ENCODE assay signal across 10 mouse cellular contexts in the genomic region with DNA sequence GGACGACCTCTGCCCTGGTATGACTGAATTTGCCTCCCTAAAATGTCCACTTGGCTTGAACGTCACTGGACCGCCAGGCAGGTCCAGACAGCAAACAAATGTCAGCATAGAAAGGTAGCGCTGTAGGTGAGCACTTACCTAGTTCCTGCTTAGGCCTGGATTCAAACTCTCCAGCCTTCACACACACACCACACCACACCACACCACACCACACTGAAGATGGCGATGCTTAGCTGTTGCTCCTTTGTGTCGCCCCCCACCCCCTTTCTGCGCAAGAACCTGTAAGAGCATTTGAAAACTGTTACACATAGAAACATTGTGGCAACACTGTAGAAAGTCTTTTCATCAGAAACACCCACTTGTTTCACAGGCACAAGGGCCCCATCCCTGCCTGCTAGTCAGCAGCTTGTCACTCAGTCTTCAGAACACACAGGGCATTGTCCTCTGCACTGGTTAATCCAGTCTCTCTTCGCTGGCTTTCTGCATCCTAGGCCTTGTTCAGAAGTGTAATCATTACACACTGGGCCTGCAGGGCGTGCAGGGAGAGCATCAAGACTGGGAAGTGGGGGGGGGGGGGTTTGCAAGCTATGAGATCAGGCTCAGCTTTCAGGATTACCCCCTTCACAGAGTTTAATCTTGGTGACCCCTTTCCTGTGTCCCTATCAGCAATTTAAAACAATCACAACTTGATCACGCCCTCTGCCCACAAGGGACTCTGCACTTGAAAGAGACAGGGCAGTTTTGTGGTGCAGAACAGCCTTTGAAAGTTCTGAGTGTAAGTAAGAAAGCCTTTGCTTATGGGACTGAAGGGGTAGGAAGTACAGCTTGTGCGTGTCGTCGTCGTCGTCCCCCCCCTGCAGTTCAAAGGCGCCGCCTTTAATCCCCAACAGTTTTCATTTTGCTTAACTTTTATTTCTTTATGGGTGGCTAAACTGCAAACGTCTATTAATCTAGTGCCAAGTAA.
DNase-seq lines count a peak whose midpoint lies in the region; ATAC-seq and TF ChIP-seq lines count a peak whose summit lies in the region.
"Had no signal": no experiment of that assay in that cellular context is flagged by ENCODE, and none has a peak within 500 bp of the region (broad histone marks: within the 10 kb centered on the region; RNA-seq: fewer than 3 reads in every experiment).

No protein-coding gene starts in this region.

- H3K4me1 ChIP-seq in forebrain, embryonic 14.5 days (ENCODE audit: control insufficient read depth, insufficient read depth, low read length), result no peaks in the 10 kb centered on the region
- H3K4me1 ChIP-seq in small intestine, adult 2 months (ENCODE audit: control insufficient read depth, insufficient read depth, insufficient read length, low read length), result no peaks in the 10 kb centered on the region
- H3K4me1 ChIP-seq in liver, embryonic 12.5 days, result 0 out of 2 replicates have a peak, but pooled peaks cover 4% of the 10 kb centered on the region

- ATAC-seq in forebrain, embryonic 14.5 days, result peak; percentile 74
- ATAC-seq in liver, embryonic 12.5 days, result no peak

- WGBS in forebrain, embryonic 14.5 days, result 19% methylated on average over 17 of the region's 18 CpGs
- 34% methylated on average over 18 of the region's 18 CpGs for WGBS in small intestine, adult 2 months
- 48% methylated on average over 16 of the region's 18 CpGs for WGBS in liver, embryonic 12.5 days (ENCODE audit: insufficient replicate concordance)

- H3K4me2 ChIP-seq in forebrain, embryonic 14.5 days (ENCODE audit: low read length), result no peak overlapping the region
- H3K4me2 ChIP-seq in liver, embryonic 12.5 days, result no peak overlapping the region

- no peak for DNase-seq in layer of hippocampus, adult 2 months (ENCODE audit: low spot score in 2 of 2)
- DNase-seq in layer of hippocampus, adult 8-10 months (ENCODE audit: low spot score in 2 of 2), result no peak
- DNase-seq in forebrain, embryonic 14.5 days (ENCODE audit: low spot score), result peak; percentile 44
- DNase-seq in kidney, postnatal 25 days, result peak; percentile 12 to 42
- no peak for DNase-seq in ovary, adult 18-20 months (ENCODE audit: low spot score)
- no peak for DNase-seq in ovary, postnatal 10 days (ENCODE audit: low spot score)
- DNase-seq: cerebellum, postnatal 14 days; layer of hippocampus, adult 9-11 months had no signal

- TF ChIP-seq CTCF in layer of hippocampus, adult 2 months (conservative IDR thresholded peaks at IDR 0.05), result no peak
- TF ChIP-seq CTCF in small intestine, adult 2 months (IDR thresholded peaks at IDR 0.05; ENCODE audit: extremely low read depth, insufficient read length, insufficient replicate concordance, low read depth, low read length), result no peak

- 0 out of 2 replicates have a peak overlapping the region, but pooled peaks have one; percentile 2 for H3K9ac ChIP-seq in forebrain, embryonic 14.5 days (ENCODE audit: low read length)
- H3K9ac ChIP-seq in liver, embryonic 12.5 days, result no peak overlapping the region

- H3K9me3 ChIP-seq in forebrain, embryonic 14.5 days (replicated peaks; ENCODE audit: control insufficient read depth, low read length), result no peaks in the 10 kb centered on the region
- H3K9me3 ChIP-seq in liver, embryonic 12.5 days (replicated peaks), result no peaks in the 10 kb centered on the region

- peak overlapping the region; percentile 46; the same call in 1 of the 2 replicates for H3K27ac ChIP-seq in layer of hippocampus, adult 2 months
- H3K27ac ChIP-seq in forebrain, embryonic 14.5 days (ENCODE audit: low read depth, low read length), result 0 out of 2 replicates have a peak overlapping the region, but pooled peaks have one; percentile 27
- peak overlapping the region; percentile 77 for H3K27ac ChIP-seq in small intestine, adult 2 months (ENCODE audit: insufficient read depth, low read depth, low read length)
- no peak overlapping the region for H3K27ac ChIP-seq in liver, embryonic 12.5 days

- no peaks in the 10 kb centered on the region for H3K27me3 ChIP-seq in forebrain, embryonic 14.5 days (replicated peaks; ENCODE audit: control insufficient read depth, insufficient read depth, low read length)
- no peaks in the 10 kb centered on the region for H3K27me3 ChIP-seq in small intestine, adult 2 months (ENCODE audit: control insufficient read depth, insufficient read depth, low read length)
- H3K27me3 ChIP-seq in liver, embryonic 12.5 days (replicated peaks), result no peaks in the 10 kb centered on the region

- TF ChIP-seq POLR2A in small intestine, adult 2 months (IDR thresholded peaks at IDR 0.05; ENCODE audit: low read depth, low read length), result no peak

- H3K36me3 ChIP-seq in forebrain, embryonic 14.5 days (ENCODE audit: control insufficient read depth, insufficient read depth, low read length), result no peaks in the 10 kb centered on the region
- H3K36me3 ChIP-seq in small intestine, adult 2 months (ENCODE audit: control insufficient read depth, insufficient read depth, low read length), result no peaks in the 10 kb centered on the region
- no peaks in the 10 kb centered on the region for H3K36me3 ChIP-seq in liver, embryonic 12.5 days

- no peak overlapping the region for H3K4me3 ChIP-seq in layer of hippocampus, adult 2 months
- H3K4me3 ChIP-seq in forebrain, embryonic 14.5 days (ENCODE audit: low read depth, low read length), result no peak overlapping the region
- H3K4me3 ChIP-seq in small intestine, adult 2 months (ENCODE audit: low read depth, low read length), result no peak overlapping the region
- H3K4me3 ChIP-seq in liver, embryonic 12.5 days, result no peak overlapping the region

Comparison
In these comparisons a context has a peak if more than half of its experiments do, and no peak if none do; other contexts are left out.
1. DNase-seq: peak in forebrain, embryonic 14.5 days (single experiment) and kidney, postnatal 25 days (2 of 2); none in layer of hippocampus, adult 2 months (0 of 2), layer of hippocampus, adult 8-10 months (0 of 2), ovary, adult 18-20 months (single experiment) and ovary, postnatal 10 days (single experiment).